Mouse (Mus musculus) lung, adult 2 months (tissue): ENCODE results near the gene Vmn1r205.

Experiments used
- CTCF ChIP-seq: fragments of 200-500 bp; IDR thresholded peaks from 2 replicates; pipeline ENCODE4 v1.5.1; 2011; ENCODE audit warnings: mild to moderate bottlenecking, low read length, control low read depth; ENCODE audit not compliant: insufficient read depth
- POLR2A ChIP-seq: fragments of 200-500 bp; IDR thresholded peaks from 2 replicates; pipeline ENCODE4 v1.6.1; 2011; ENCODE audit warnings: low read depth, mild to moderate bottlenecking, control low read depth, low read length, borderline replicate concordance; ENCODE audit errors: extremely low read depth

DNA sequence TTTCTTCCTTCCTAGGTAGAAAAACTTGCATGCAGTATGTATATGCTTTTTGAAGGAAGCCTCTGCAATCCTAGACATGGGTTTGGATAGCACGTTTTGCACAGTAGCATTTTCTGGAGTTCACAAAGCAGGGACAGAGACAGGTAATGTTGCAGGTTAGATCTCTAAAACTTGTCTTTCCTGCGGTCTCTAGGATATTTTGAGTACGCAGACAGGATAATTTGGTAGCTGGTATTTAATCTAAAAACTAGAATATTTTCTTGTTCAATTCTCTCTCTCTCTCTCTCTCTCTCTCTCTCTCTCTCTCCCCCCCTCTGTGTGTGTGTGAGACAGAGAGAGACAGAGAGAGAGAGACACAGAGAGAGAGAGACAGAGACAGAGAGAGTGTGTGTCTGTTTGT is at the start of gene Vmn1r205:
- no peak for TF ChIP-seq CTCF
- TF ChIP-seq POLR2A, result no peak
